Mouse (Mus musculus): ENCODE results near the gene Olfr1494. TPM values are rescaled to one million over a fixed set of nuclear protein-coding genes. Genes with fewer than 3 reads are reported as not detected.

Olfr1494 gene
- polyA plus RNA-seq, 1 experiment from 2014 or later: not detected

- no peak within 1 kb of the TSS for H3K27ac ChIP-seq (ENCODE audit: low read depth)
- H3K4me2 ChIP-seq: no peak within 1 kb of the TSS
- H3K9me3 ChIP-seq (ENCODE audit: low read depth, low read length): no peaks in the 10 kb centered on the region
- DNase-seq: no peak
- H3K4me1 ChIP-seq (ENCODE audit: insufficient read depth): no peaks in the 10 kb centered on the region
- no peak for ATAC-seq (ENCODE audit: insufficient read depth)
- no peak within 1 kb of the TSS for H3K9ac ChIP-seq
- no peak within 1 kb of the TSS for H3K4me3 ChIP-seq (ENCODE audit: low read depth, low read length)
- no peak for TF ChIP-seq CTCF (IDR thresholded peaks at IDR 0.05; ENCODE audit: low read depth)
- no peaks in the 10 kb centered on the region for H3K27me3 ChIP-seq (ENCODE audit: insufficient read depth, low read length)
- H3K36me3 ChIP-seq (ENCODE audit: insufficient read depth): no peaks in the 10 kb centered on the region
These were observed 58.6 kb downstream of the Olfr1494 start, which contains the start of gene Olfr1497 for GRCm38 (mm10) chr19:13798102-13798501. Gene Olfr1497, minus strand, starts transcription at chr19:13798202.

Other genes starting within 250 kb of the Olfr1494 start
- not detected in 2 replicates for gene Olfr1477, start 239.2 kb upstream of the Olfr1494 start, polyA plus RNA-seq (2014; fragmentation: Nextera tagmentation; extraction: Ambion mirVana)
- gene Olfr1480, start 211.8 kb upstream of the Olfr1494 start, polyA plus RNA-seq (2014; fragmentation: Nextera tagmentation; extraction: Ambion mirVana): not detected in 2 replicates
- gene Olfr1484, start 156.2 kb upstream of the Olfr1494 start, polyA plus RNA-seq (2014; fragmentation: Nextera tagmentation; extraction: Ambion mirVana): not detected in 2 replicates
- gene Olfr1487, start 122.4 kb upstream of the Olfr1494 start, polyA plus RNA-seq (2014; fragmentation: Nextera tagmentation; extraction: Ambion mirVana): not detected in 2 replicates
- gene Olfr1489, start 108.1 kb upstream of the Olfr1494 start, polyA plus RNA-seq (2014; fragmentation: Nextera tagmentation; extraction: Ambion mirVana): not detected in 2 replicates
- gene Olfr1490, start 88.6 kb upstream of the Olfr1494 start, polyA plus RNA-seq (2014; fragmentation: Nextera tagmentation; extraction: Ambion mirVana): not detected in 2 replicates
- gene Olfr1491, start 42.5 kb upstream of the Olfr1494 start, polyA plus RNA-seq (2014; fragmentation: Nextera tagmentation; extraction: Ambion mirVana): not detected in 2 replicates
- not detected in 2 replicates for gene Olfr1493-ps1, start 16.4 kb upstream of the Olfr1494 start, polyA plus RNA-seq (2014; fragmentation: Nextera tagmentation; extraction: Ambion mirVana)
- gene Olfr1495, start 24.9 kb downstream of the Olfr1494 start, polyA plus RNA-seq (2014; fragmentation: Nextera tagmentation; extraction: Ambion mirVana): not detected in 2 replicates
- gene Olfr1496, start 38.1 kb downstream of the Olfr1494 start, polyA plus RNA-seq (2014; fragmentation: Nextera tagmentation; extraction: Ambion mirVana): not detected in 2 replicates
- not detected in 2 replicates for gene Olfr1497, start 58.5 kb downstream of the Olfr1494 start, polyA plus RNA-seq (2014; fragmentation: Nextera tagmentation; extraction: Ambion mirVana)
- not detected in 2 replicates for gene Olfr1499, start 79.7 kb downstream of the Olfr1494 start, polyA plus RNA-seq (2014; fragmentation: Nextera tagmentation; extraction: Ambion mirVana)
- gene Olfr1500, start 90.8 kb downstream of the Olfr1494 start, polyA plus RNA-seq (2014; fragmentation: Nextera tagmentation; extraction: Ambion mirVana): not detected in 2 replicates
- not detected in 2 replicates for gene Olfr1501, start 111.0 kb downstream of the Olfr1494 start, polyA plus RNA-seq (2014; fragmentation: Nextera tagmentation; extraction: Ambion mirVana)
- not detected in 2 replicates for gene Olfr1502, start 122.1 kb downstream of the Olfr1494 start, polyA plus RNA-seq (2014; fragmentation: Nextera tagmentation; extraction: Ambion mirVana)
- not detected in 2 replicates for gene Olfr1504, start 158.2 kb downstream of the Olfr1494 start, polyA plus RNA-seq (2014; fragmentation: Nextera tagmentation; extraction: Ambion mirVana)
- not detected in 2 replicates for gene Olfr1505, start 173.8 kb downstream of the Olfr1494 start, polyA plus RNA-seq (2014; fragmentation: Nextera tagmentation; extraction: Ambion mirVana)